Mouse (Mus musculus): Measurements from ENCODE around the gene Itpkc.

Gene Itpkc

DNA sequence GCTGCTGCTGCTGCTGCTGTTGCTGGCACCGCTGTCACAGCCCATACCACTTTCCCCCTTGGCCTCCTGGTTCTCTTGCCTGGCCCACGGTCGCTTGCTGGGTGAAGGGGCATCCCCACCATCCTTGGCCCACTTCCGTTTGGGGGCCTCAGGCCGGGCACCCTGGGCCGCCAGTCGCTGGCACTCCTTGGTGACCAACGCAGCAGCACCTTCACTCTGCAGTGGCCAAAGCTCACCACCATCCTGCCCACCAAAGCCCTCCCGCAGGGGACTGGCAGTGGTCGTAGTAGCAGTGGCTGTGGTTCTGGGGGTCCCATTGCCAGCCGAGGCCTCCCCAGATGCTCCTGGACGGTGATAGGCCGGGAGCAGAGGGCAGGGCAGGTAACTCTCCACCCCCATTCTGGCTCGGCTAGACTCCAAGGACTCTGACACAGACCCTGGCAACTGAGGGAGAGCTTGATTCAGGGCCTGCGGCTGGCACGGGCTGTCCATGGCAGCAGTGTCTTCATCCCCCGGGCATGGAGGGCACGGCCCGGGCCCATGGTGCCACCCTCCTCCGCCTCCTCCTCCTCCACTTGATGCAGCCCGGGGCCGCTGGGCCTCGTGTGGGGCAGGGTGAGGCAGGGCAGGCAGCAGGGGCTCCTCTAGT lies 63.3 kb downstream of the Itpkc start:
- peak in 1 of 2 experiments; percentile 33 for DNase-seq (ENCODE audit: low spot score in 2 of 2)

DNA sequence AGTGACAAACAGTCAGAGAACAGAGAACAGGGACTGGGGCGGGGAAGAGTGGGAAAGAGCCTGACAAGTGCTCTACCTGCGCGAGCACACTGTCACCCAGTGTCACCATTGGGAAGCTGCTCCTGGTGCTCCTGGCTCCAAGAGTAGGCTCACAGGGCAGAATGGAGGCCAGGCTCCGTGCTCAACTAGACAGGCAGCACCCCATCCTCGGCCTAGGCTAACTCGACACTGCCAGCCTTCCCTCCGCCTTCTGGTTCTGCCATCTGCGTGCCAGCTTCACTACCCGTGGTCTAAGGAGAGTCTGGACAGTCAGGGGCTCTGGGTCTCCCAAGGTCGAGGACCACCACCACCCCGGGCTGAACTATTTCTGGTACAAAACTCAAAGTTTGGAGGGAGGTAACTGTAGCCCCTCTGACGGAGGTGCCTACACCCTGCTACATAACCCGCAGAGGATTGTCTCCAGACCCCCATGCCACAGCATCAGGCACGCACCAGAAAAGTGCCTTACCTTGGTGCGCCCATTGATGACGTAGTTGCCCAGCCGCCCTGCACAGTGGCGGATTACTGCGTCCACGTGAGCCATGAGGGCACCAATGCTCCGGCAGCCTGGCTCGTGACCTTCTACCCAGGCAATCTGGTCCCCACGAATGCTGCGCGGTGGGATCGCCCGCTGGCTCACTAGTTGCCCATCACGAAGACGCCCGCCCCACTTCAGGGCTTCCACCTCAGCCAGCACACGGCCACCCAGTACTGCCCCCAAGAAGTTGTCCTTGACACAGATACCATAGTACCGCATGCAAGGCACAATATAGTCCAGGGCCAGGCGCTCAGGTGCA lies 64.1 kb downstream of the Itpkc start:
- no peak for DNase-seq (ENCODE audit: low spot score in 2 of 2)

DNA sequence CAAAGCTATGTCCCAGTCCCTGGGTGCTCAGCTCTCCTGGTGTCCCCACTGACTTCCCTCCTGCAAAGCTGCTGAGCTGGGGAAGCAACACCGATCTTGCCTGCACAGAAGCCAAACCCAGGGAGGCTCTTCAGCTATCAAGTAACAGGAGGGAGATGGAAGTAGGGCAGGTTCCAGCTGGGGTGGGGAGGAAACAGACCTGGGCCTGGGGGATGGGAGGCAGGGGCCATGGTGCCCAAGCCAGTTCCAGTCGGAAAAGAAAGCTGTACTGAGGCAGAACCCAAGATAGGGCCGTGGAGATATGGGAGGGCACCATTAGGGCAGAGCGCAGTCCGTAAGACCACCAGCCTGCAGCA lies 65.0 kb downstream of the Itpkc start:
- no peak for DNase-seq (ENCODE audit: low spot score in 2 of 2)

DNA sequence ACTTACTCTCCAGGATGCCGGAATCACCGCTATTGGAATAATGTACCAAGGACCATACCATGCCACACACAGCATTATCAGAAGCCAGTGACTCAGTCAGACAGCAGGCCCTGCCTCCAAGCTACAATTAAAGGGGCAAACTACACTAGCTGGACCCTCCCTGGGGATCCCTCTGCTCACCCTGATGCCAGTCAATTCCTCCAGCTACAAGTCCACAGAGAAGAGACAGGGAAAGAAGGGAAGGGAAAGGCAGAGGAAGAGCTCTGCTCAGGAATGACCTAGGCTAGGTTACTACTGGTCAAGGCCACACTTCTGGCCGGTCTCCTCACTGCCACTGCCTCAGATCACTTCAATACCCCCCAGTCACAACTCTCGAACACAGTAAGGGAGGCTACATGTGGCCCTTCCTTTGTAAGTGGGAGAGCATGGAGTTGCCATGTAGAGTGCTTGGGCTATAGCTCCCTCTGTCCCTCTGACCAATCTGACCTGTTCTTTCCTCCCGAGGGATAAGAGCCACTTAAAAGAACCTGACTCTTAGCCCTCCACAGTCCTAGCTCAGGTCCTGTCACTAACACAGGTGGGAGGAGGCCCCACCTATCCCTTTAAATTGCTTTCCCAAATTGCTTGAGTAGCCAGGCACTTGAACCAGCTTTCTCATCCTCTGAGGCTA lies 65.5 kb downstream of the Itpkc start:
- DNase-seq (ENCODE audit: low spot score in 2 of 2): no peak

DNA sequence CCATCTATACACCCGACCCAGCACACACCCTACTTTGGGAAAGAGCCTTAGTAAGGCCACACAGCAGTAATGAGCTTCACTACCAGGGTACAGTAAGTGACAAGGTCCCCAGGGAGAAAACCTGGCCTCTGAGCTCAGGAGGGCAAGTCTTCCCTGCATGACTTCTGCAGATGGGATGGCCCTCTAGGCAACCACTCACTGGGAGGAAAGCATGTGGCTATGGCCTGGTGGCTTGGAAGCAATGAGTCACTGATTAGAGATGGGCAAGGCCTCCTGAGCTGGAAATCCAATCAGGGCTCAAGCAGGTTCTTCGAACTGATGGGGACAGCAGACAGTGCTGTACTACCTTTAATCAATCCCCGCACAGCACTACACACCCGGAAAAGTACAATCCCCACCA lies 66.7 kb downstream of the Itpkc start:
- DNase-seq (ENCODE audit: low spot score in 2 of 2): peak in 1 of 2 experiments; percentile 67

DNA sequence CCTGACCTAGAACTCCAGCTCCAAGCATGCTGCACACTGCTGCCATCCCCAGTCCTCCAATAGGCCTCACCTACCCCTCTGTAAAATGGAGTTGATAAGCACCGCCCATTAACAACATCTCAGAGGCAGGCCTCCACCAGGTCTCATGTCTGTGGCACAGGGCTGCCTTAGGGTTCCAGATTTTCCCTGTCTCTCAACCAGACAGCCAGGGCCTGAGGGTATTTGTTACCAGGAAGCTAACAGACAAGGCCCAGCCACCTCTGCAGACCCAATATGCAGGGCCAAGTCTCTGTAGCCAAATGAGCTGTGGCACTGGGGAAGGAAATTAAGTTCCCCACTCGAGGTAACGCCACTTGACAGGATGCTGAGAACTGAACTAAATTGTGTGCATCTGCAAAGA lies 67.5 kb downstream of the Itpkc start:
- no peak for DNase-seq (ENCODE audit: low spot score in 2 of 2)

DNA sequence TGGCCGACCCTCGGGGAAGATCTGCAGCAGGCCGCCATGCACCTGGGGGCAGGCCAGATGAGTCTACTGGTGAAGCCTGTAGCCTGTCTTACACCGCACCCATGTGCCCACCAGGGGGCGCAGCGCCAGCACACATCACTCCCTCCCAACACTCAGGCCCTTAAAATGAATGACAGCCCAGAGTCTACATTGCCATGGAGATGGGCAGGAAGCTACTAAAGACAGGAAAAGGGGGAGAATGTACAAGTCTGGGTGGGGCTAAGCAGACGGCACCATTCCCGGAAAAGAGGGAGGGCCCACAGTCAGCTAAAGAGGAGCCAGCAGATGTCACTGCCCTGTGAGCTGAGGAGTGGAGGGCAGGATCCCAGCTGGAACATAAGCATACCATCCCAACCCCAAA lies 68.6 kb downstream of the Itpkc start:
- peak; percentile 88 to 92 for DNase-seq (ENCODE audit: low spot score in 2 of 2)

DNA sequence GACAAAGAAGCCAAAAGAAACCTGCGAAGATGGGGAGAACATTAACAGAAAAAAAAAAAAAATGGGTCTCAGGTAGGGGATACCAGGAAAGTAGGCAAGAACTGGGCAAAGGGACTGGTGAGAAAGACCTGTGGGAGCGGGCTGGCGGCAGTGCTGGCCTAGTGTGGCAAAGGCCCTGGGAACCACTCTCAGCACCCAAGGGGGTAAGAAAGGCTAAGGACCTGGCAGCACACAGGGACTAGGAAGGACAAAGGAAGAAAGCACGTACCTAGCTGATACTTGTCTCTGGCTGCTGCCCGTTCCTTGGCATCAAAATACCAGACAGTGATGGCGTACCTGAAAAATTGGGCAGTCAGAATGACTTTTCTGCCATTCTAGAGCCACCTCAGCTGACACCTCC lies 69.2 kb downstream of the Itpkc start:
- no peak for DNase-seq (ENCODE audit: low spot score in 2 of 2)

DNA sequence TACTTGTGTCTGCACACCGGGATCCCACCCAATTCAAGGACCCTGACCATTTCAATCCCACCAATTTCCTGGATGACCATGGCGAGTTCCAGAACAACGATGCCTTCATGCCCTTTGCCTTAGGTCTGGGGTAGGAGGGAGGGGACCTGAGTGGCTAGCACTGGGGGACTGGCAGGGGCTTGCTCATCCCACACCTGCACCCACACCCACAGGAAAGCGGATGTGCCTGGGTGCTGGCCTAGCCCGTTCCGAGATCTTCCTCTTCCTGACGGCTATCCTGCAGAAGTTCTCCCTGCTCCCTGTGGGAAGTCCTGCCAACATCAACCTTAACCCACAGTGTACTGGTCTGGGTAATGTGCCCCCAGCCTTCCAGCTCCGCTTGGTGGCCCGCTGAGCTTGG lies 70.3 kb downstream of the Itpkc start:
- no peak for DNase-seq (ENCODE audit: low spot score in 2 of 2)
